Mouse (Mus musculus) liver, embryonic 14.5 days (tissue): ENCODE measurements around the gene Arhgap10.

Experiments used
- CTCF ChIP-seq: IDR thresholded peaks from 2 replicates; pipeline ENCODE4 v1.5.1; 2016; ENCODE audit warnings: antibody characterized with exemption, low read depth, control low read depth
- EP300 ChIP-seq: IDR thresholded peaks from 2 replicates; pipeline ENCODE4 v1.6.1; 2016; ENCODE audit warnings: antibody characterized with exemption, low read depth

DNA sequence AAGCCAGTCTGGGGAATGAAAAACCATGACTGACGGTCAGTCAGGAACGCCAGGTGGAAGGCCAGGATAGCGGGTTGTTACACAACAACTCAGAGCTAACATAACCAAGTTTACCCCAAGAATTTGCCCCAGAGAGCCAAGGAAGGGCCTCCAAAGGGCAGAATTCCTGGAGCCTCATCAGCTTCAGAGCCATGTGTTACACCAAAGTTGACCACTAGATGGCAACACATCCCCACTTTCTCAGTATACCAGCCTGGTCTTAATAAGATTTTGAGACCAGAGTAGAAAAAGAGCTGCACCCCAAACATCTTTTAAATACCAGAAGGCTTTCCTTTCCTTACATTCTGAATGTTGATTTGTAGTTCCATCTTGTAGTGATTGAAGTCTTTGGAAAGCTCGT is 98.0 kb downstream of the Arhgap10 start:
- TF ChIP-seq EP300 = no peak
- TF ChIP-seq CTCF = peak; percentile 75
